Mouse (Mus musculus): ENCODE results near the gene Zbtb42.

Zbtb42 gene

GRCm38 (mm10) chr12:112724077-112724805 lies 45.6 kb downstream of the Zbtb42 start:
- DNase-seq (ENCODE audit: extremely low spot score, low spot score): peak; percentile 73

GRCm38 (mm10) chr12:112727801-112728200 lies 49.2 kb downstream of the Zbtb42 start:
- DNase-seq (ENCODE audit: extremely low spot score, low spot score): no peak

GRCm38 (mm10) chr12:112730808-112731207 lies 52.2 kb downstream of the Zbtb42 start:
- no peak for DNase-seq (ENCODE audit: extremely low spot score, low spot score)
